ENCODE assay signal across 7 mouse cellular contexts in the genomic region with DNA sequence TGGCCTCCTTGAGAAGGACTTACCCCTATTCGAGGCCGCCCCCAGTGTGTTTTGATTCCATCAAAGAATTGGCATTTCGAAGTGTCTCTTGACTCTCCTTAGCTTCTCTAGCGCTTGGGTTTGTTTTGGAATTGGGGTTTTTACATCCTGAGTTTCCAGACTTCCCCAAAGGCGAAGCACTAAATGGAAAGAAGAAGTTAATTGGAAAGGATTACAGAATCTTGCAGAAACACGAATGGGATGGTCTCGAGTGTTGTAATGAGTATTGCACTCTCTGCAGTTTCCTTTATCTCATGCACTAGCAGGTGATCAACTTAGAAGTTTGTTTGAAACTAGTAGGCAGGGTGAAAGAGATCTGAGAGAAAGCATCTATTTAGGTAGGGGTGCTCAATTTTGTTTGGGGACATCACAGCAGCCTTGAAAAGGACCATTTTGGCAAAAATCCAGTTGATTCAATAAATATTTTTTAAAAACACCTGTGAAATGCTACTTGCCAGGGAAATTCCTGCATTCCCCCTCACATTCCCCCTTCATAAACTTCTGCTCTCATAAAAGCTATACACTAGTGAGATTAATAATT. TPM values are rescaled to one million over a fixed set of nuclear protein-coding genes. Genes with fewer than 3 reads are reported as not detected.
DNase-seq lines count a peak whose midpoint lies in the region; ATAC-seq and TF ChIP-seq lines count a peak whose summit lies in the region.

No protein-coding gene starts in this region.

- no peaks in the 10 kb centered on the region for H3K9me3 ChIP-seq in CH12.LX (replicated peaks; ENCODE audit: low read length)
- H3K9me3 ChIP-seq in ES-Bruce4 (replicated peaks; ENCODE audit: control insufficient read depth, insufficient read depth, low read length, poor library complexity, severe bottlenecking): no peaks in the 10 kb centered on the region
- H3K9me3 ChIP-seq in forebrain, postnatal 0 days (ENCODE audit: low read length): no peaks in the 10 kb centered on the region
- no peaks in the 10 kb centered on the region for H3K9me3 ChIP-seq in liver, postnatal 0 days (ENCODE audit: low read length)

- TF ChIP-seq RAD21 in CH12.LX (IDR thresholded peaks at IDR 0.05; ENCODE audit: low read depth, low read length): no peak

- dilution Hi-C loops in CH12.LX (cut with MboI; ENCODE audit: extremely low pct_ligation_motif_present, extremely low pct_unique_long_range_greater_than_20kb, low sequenced_read_pairs): no loop called here

- H3K36me3 ChIP-seq in CH12.LX (replicated peaks in 1 of 2; ENCODE audit: control insufficient read depth in 1 of 2, insufficient read depth in 1 of 2, low read length in 1 of 2) (peaks cover 3 to 25% of the 10 kb centered on the region in 2 experiments), ES-Bruce4 (ENCODE audit: control insufficient read depth, insufficient read depth, low read length, poor library complexity, severe bottlenecking) (no peaks in the 10 kb centered on the region)
- no peaks in the 10 kb centered on the region for H3K36me3 ChIP-seq in forebrain, postnatal 0 days (ENCODE audit: insufficient read depth)
- peaks cover 4% of the 10 kb centered on the region; the same call in 1 of the 2 replicates for H3K36me3 ChIP-seq in liver, postnatal 0 days (replicated peaks; ENCODE audit: insufficient read depth, low read length)

- H3K4me2 ChIP-seq in CH12.LX (ENCODE audit: insufficient read depth, low read depth, poor library complexity, severe bottlenecking): peak overlapping the region; percentile 98
- peak overlapping the region; percentile 54 for H3K4me2 ChIP-seq in forebrain, postnatal 0 days (ENCODE audit: low read depth)
- peak overlapping the region; percentile 92 for H3K4me2 ChIP-seq in liver, postnatal 0 days (ENCODE audit: low read depth, low read length)

- WGBS in forebrain, postnatal 0 days: under 1% methylated on average over 7 of the region's 7 CpGs
- under 1% methylated on average over 7 of the region's 7 CpGs for WGBS in liver, postnatal 0 days (ENCODE audit: insufficient replicate concordance)

- TF ChIP-seq CTCF in CH12.LX (conservative IDR thresholded peaks at IDR 0.05 in 1 of 2, IDR thresholded peaks at IDR 0.05 in 1 of 2; ENCODE audit: low read depth in 2 of 2, low read length in 2 of 2) (no peak), ES-Bruce4 (IDR thresholded peaks at IDR 0.05; ENCODE audit: low read depth, low read length) (no peak)
- no peak for TF ChIP-seq CTCF in forebrain, postnatal 0 days (IDR thresholded peaks at IDR 0.05; ENCODE audit: low read depth)
- TF ChIP-seq CTCF in liver, postnatal 0 days (IDR thresholded peaks at IDR 0.05; ENCODE audit: low read depth): no peak

- in situ Hi-C loops in CH12.LX (cut with MboI; ENCODE audit: low pct_ligation_motif_present, low pct_unique_long_range_greater_than_20kb, low sequenced_read_pairs): no loop called here

- DNase-seq in CH12.LX (ENCODE audit: extremely low read depth): no peak
- DNase-seq in forebrain, postnatal 0 days: no peak
- no peak for DNase-seq in liver, postnatal 0 days
- DNase-seq in urinary bladder, postnatal 14 days (ENCODE audit: low spot score): no peak
- no peak for DNase-seq in natural killer cell, adult 2 months (ENCODE audit: low spot score in 2 of 2)

- peaks cover 5 to 42% of the 10 kb centered on the region in 2 experiments for H3K4me1 ChIP-seq in CH12.LX (ENCODE audit: control insufficient read depth in 1 of 2, insufficient read depth in 2 of 2)
- peaks cover 2% of the 10 kb centered on the region for H3K4me1 ChIP-seq in ES-Bruce4 (ENCODE audit: control insufficient read depth, insufficient read depth, low read length)
- H3K4me1 ChIP-seq in forebrain, postnatal 0 days (ENCODE audit: insufficient read depth): peaks cover 15% of the 10 kb centered on the region
- peaks cover 24% of the 10 kb centered on the region for H3K4me1 ChIP-seq in liver, postnatal 0 days (ENCODE audit: insufficient read depth)

- no peak for ATAC-seq in forebrain, postnatal 0 days
- ATAC-seq in liver, postnatal 0 days: no peak
- ATAC-seq in frontal cortex, adult (ENCODE audit: low TSS enrichment): no peak

- H3K27me3 ChIP-seq in CH12.LX (replicated peaks) (no peaks in the 10 kb centered on the region), ES-Bruce4 (ENCODE audit: control insufficient read depth, insufficient read depth, low read length, poor library complexity, severe bottlenecking) (no peaks in the 10 kb centered on the region)
- no peaks in the 10 kb centered on the region for H3K27me3 ChIP-seq in forebrain, postnatal 0 days (ENCODE audit: insufficient read depth, low read length)
- no peaks in the 10 kb centered on the region for H3K27me3 ChIP-seq in liver, postnatal 0 days (ENCODE audit: insufficient read depth, low read length)

- TF ChIP-seq POLR2A in CH12.LX (IDR thresholded peaks at IDR 0.05; ENCODE audit: low read depth, low read length) (no peak), ES-Bruce4 (IDR thresholded peaks at IDR 0.05; ENCODE audit: insufficient read depth, low read length) (no peak)

- peak overlapping the region; percentile 77 for H3K9ac ChIP-seq in CH12.LX (ENCODE audit: insufficient read depth, low read depth)
- H3K9ac ChIP-seq in ES-Bruce4 (ENCODE audit: low read depth, poor library complexity, severe bottlenecking): peak overlapping the region; percentile 79
- H3K9ac ChIP-seq in forebrain, postnatal 0 days: peak overlapping the region; percentile 83
- peak overlapping the region; percentile 84 for H3K9ac ChIP-seq in liver, postnatal 0 days (replicated peaks)

- TF ChIP-seq EP300 in CH12.LX (IDR thresholded peaks at IDR 0.05; ENCODE audit: low read length) (no peak), ES-Bruce4 (IDR thresholded peaks at IDR 0.05; ENCODE audit: insufficient read depth, low read depth, low read length) (no peak)
- no peak for TF ChIP-seq EP300 in liver, postnatal 0 days (IDR thresholded peaks at IDR 0.05; ENCODE audit: low read depth)

- H3K27ac ChIP-seq in CH12.LX (ENCODE audit: insufficient read depth, low read depth) (peak overlapping the region; percentile 11), ES-Bruce4 (ENCODE audit: insufficient read depth, low read length) (peak overlapping the region; percentile 26)
- peak overlapping the region; percentile 90 for H3K27ac ChIP-seq in forebrain, postnatal 0 days (ENCODE audit: low read depth, low read length)
- peak overlapping the region; percentile 92 for H3K27ac ChIP-seq in liver, postnatal 0 days (ENCODE audit: low read depth)

- H3K4me3 ChIP-seq in CH12.LX (replicated peaks in 1 of 3; ENCODE audit: low read depth in 2 of 3, low read length in 2 of 3, poor library complexity in 1 of 3): peak overlapping the region; percentile 73 to 94 (median 81)
- peak overlapping the region; percentile 84 for H3K4me3 ChIP-seq in ES-Bruce4 (ENCODE audit: low read depth, low read length)
- peak overlapping the region; percentile 85 for H3K4me3 ChIP-seq in forebrain, postnatal 0 days (ENCODE audit: low read depth, low read length)
- H3K4me3 ChIP-seq in liver, postnatal 0 days (ENCODE audit: low read depth, low read length): peak overlapping the region; percentile 90

- H3K79me2 ChIP-seq in CH12.LX (replicated peaks; ENCODE audit: control insufficient read depth, extremely low read depth, insufficient read depth, poor library complexity, severe bottlenecking): peaks cover 52% of the 10 kb centered on the region

TF ChIP-seq in CH12.LX, 34 proteins besides CTCF, POLR2A, EP300 and RAD21:
- TF ChIP-seq USF1 (IDR thresholded peaks at IDR 0.05; ENCODE audit: low read depth, low read length) (no peak), NELFE (IDR thresholded peaks at IDR 0.05; ENCODE audit: low read depth, low read length) (no peak), MAX (IDR thresholded peaks at IDR 0.05; ENCODE audit: low read length) (no peak), TCF12 (IDR thresholded peaks at IDR 0.05; ENCODE audit: low read depth, low read length) (no peak), BHLHE40 (IDR thresholded peaks at IDR 0.05; ENCODE audit: low read depth, low read length) (no peak), ETS1 (conservative IDR thresholded peaks at IDR 0.05; ENCODE audit: low read depth, low read length) (no peak), PAX5 (IDR thresholded peaks at IDR 0.05; ENCODE audit: low read length) (no peak), CHD1 (IDR thresholded peaks at IDR 0.05; ENCODE audit: low read depth, low read length) (peak; percentile 52; the same call in 1 of the 2 replicates)

RNA-seq across cellular contexts. Expression of gene Gstcd, which starts 0.5 kb away (rescaled TPM):
- 33.3 and 33.6 TPM in 2 replicates for total RNA-seq in CH12.LX (2012; rRNA removed)
- total RNA-seq in CH12.LX (2014; rRNA removed): 67.2 and 72.5 TPM in 2 replicates
- polyA plus RNA-seq in CH12.LX (2012; ENCODE audit: insufficient read length, low read depth): 44.6 and 45.1 TPM in 2 replicates
- 33.3 and 36.1 TPM in 2 replicates for polyA plus RNA-seq in ES-Bruce4 (2011; ENCODE audit: insufficient read depth, insufficient read length, low read depth, missing spikeins)
- total RNA-seq in forebrain, postnatal 0 days (2014; rRNA removed): 9.5 and 12.8 TPM in 2 replicates
- 1.4 and 2.1 TPM in 2 replicates for polyA plus RNA-seq in forebrain, postnatal 0 days (2015; fragmentation: Nextera tagmentation; extraction: Ambion mirVana)
- polyA plus RNA-seq in liver, postnatal 0 days (2015; fragmentation: Nextera tagmentation; extraction: Ambion mirVana): 1.4 and 1.6 TPM in 2 replicates

RNA-seq across cellular contexts. Expression of gene Ints12, which starts 0.7 kb away (rescaled TPM):
- 21.5 and 23.8 TPM in 2 replicates for total RNA-seq in CH12.LX (2012; rRNA removed)
- 36.2 and 36.9 TPM in 2 replicates for total RNA-seq in CH12.LX (2014; rRNA removed)
- polyA plus RNA-seq in CH12.LX (2012; ENCODE audit: insufficient read length, low read depth): 37.2 and 37.9 TPM in 2 replicates
- polyA plus RNA-seq in ES-Bruce4 (2011; ENCODE audit: insufficient read depth, insufficient read length, low read depth, missing spikeins): 14.6 and 17.5 TPM in 2 replicates
- 8.7 and 12.3 TPM in 2 replicates for total RNA-seq in forebrain, postnatal 0 days (2014; rRNA removed)
- 10.0 and 10.1 TPM in 2 replicates for polyA plus RNA-seq in forebrain, postnatal 0 days (2015; fragmentation: Nextera tagmentation; extraction: Ambion mirVana)
- 7.9 and 9.0 TPM in 2 replicates for polyA plus RNA-seq in liver, postnatal 0 days (2015; fragmentation: Nextera tagmentation; extraction: Ambion mirVana)

Comparison
In these comparisons a context has a peak if more than half of its experiments do, and no peak if none do; other contexts are left out.
1. H3K27ac ChIP-seq: peak in every context shown above with its lines; median percentile 92 in liver, postnatal 0 days; 90 in forebrain, postnatal 0 days; 26 in ES-Bruce4; 11 in CH12.LX.
2. RNA of gene Gstcd, which starts 0.5 kb away (polyA plus RNA-seq): 44.6 to 45.1 TPM in CH12.LX and 33.3 to 36.1 TPM in ES-Bruce4; 1.4 to 2.1 TPM in forebrain, postnatal 0 days and 1.4 to 1.6 TPM in liver, postnatal 0 days; every median in the first group is over 10 times any median in the second.
3. Peak in every context shown above with its lines, with median percentiles within 50 percentile points of each other: H3K4me2 ChIP-seq, H3K4me3 ChIP-seq and H3K9ac ChIP-seq.